Mouse (Mus musculus): Measurements from ENCODE around the gene Jmjd7. TPM values are rescaled to one million over a fixed set of nuclear protein-coding genes. Genes with fewer than 3 reads are reported as not detected.

Jmjd7 gene
- total RNA-seq (2021): 1 to 10 TPM; 7.1 to 9.1 TPM

DNA sequence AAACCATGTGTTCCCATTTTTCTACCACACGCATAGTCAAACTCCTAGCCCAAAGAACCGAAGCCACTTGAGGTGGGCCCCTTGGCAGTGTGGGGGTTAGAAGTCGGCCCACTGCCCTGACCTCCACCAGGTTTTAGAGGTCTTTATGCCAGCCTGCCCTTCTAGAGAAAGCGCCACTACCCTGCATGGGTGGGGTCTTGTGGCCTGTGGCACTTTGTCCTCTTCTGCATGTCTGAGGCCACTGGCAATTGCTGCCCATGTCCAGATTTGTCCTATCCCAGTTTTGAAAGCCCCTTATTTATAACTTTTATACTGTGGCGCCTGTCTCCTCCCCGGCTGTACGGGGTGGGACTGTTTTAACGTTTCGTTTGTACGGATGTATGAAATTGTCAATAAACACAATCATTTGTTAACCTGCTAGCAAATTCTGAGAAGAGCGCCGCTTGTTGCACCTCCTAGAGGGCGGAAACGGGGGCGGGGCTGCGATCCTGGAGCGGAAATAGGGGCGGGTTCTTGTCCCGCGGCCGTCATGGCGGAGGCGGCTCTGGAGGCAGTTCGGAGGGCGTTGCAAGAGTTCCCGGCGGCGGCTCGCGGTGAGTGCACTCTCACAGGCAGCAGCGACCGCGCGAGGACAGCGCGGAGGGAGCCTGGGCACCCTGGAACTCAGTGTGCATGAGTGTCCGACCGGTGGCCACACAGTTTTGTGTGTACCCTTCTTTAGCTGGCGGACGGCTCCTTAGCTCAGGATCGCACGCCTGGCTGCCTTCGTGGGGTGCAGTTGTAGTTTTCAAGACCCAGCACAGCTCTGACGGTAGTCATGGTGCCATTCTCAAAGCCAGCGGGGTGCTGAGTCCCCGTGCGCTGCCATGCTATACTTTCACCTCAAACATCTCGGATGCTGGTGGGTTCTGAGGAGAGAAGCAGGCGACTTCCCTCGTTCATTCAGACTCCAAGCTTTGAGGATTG lies at the start of gene Jmjd7, which contains the start of gene Gm28042:
Jmjd7 (plus strand) TSS at position 500 of the 966 bp plus-strand sequence.
Gm28042 (plus strand) TSS at position 510 of the 966 bp plus-strand sequence.
- DNase-seq (ENCODE audit: low spot score): peak; percentile 81
- intact Hi-C loops (cut with DNase I): no loop called here

DNA sequence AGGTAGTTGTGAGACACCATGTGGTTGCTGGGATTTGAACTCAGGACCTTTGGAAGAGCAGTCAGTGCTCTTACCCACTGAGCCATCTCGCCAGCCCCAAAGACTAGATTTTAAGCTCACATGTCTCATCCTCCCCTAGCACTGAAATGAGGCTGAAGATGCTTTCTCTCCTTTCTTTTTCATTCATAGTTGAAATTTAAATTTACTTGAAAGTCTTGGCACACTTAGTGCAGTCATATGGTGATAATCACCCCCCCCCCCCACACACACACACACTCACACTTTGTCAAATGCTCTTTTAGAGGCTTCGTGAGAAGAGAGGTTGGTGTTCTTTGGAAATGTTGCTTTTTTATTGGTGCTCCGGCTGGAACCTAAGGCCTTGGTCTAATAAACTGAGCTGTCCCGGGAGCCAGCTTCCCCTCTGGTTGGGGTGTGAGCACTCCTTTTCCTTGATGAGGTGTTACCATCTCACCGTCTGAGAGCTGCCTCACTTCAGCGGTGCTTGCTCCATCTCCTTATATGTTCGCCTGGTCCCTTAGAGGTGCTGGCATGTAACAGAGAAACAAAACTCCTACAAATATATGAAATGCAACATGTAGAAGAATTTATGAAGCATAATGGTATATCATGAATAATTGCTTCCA lies 46.8 kb upstream of the Jmjd7 start:
- intact Hi-C loops (cut with DNase I): no loop called here
- DNase-seq (ENCODE audit: low spot score): no peak

DNA sequence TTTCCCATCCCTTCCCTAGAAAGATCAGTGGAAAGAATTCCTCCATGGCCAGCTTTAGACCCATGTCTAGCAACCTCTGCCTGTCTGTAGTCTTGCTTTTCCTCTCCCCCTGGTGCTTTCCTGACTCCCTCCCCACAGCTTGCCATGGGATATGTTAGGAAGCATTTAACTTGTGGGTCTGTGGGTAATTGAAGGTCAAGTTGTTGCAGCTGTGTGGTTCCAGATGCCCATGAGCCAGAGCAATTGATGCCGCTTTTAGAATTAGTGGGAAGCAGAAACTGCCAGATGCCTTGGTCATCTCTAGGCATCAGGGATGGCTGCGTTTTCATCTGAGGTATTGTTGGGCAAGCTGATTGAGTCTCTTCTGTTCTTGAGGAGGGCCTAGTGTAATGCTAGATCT lies 45.7 kb upstream of the Jmjd7 start:
- DNase-seq (ENCODE audit: low spot score): no peak
- intact Hi-C loops (cut with DNase I): no loop called here

DNA sequence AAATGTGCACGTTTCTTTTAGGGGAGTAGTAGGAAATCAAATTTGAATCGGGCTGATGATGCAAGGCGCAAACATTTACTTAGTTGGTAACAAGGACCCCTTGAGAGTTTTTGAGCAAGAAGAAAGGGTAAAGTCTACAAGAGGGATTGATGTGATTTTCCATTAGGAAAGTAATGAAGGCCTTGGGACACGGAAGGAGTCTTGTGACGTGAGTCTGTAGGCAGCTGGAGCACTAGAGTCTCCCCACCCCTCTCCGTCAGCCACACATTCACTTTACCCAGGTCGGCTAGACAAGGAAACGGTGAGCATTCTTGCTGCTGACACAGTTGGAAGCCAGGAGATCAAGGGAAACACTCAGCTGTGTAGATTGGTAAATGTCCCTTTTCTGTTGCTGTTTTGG lies 41.4 kb upstream of the Jmjd7 start:
- intact Hi-C loops (cut with DNase I): no loop called here

DNA sequence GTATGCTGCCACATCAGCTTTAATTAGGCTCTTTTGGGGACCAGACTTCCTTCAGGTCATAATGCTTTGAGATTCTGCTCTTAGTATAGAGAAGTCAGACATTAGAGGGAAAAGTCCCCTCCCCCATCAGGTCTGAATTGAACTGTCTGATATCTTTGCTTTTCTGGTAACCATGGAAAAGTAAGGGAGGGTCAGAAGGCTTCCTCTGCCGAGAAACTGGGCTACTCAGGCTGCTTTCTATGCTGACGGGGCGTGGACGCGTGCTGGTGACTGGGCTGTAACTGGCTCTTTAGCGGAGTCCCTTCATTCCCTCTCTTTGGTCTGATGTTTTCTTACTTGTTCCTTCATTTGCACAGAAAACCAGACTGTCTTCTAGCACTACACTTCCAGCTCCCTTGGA lies 40.9 kb upstream of the Jmjd7 start:
- no peak for DNase-seq (ENCODE audit: low spot score)
- intact Hi-C loops (cut with DNase I): no loop called here

More for the DNA sequence above, 41.4 kb upstream of the Jmjd7 start:
- no peak for DNase-seq (ENCODE audit: low spot score)

GRCm38 (mm10) chr2:119987441-119987840 lies 39.8 kb upstream of the Jmjd7 start:
- DNase-seq (ENCODE audit: low spot score): no peak
- intact Hi-C loops (cut with DNase I): no loop called here

DNA sequence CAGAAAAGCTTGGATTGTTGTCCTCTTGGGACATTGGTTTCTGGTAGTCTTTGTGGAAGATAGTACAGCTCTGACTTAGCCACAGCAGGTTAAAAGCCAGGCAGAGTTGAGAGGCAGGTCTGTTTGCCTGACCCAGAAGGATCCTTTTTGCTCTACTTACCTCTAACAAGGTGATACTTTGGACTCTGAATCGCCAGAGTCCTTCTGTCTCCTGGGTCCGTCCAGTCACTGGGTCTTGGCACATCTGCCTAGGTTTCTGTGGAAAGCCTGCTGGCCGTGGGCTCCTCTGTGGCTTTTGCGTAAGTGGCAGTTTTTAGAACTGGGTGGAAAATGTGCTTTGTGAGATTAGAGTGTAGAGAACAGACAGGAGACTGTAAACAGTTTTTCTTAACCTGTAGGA lies 38.3 kb upstream of the Jmjd7 start:
- intact Hi-C loops (cut with DNase I): no loop called here
- no peak for DNase-seq (ENCODE audit: low spot score)

- no peak for DNase-seq (ENCODE audit: low spot score)
These were observed 36.4 kb upstream of the Jmjd7 start for GRCm38 (mm10) chr2:119990881-119991280.

DNA sequence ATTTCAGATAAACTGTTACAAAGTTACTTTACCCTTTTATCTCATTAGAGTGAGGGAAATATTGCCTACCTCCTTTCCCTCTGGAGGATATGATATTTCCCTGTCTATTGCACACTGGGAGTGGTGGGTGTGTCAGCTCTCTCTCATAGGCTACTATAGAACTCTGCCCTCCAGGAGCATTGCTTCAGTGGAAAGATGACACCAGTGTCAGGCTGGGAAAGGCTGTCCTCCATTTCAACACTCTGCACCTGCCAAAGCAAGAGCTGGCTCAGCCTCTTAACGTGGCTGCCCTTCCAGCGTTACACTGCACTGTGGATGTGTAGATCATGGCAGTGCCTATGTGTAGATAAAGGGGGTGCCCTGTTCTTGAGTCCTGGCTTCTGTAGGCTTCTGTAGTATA lies 34.9 kb upstream of the Jmjd7 start:
- intact Hi-C loops (cut with DNase I): no loop called here
- no peak for DNase-seq (ENCODE audit: low spot score)

More at GRCm38 (mm10) chr2:119990881-119991280, 36.4 kb upstream of the Jmjd7 start:
- intact Hi-C loops (cut with DNase I): no loop called here

- intact Hi-C loops (cut with DNase I): no loop called here
- DNase-seq (ENCODE audit: low spot score): no peak
These were observed 33.8 kb upstream of the Jmjd7 start for GRCm38 (mm10) chr2:119993515-119993914.

GRCm38 (mm10) chr2:119994839-119995238 lies 32.4 kb upstream of the Jmjd7 start:
- DNase-seq (ENCODE audit: low spot score): no peak
- intact Hi-C loops (cut with DNase I): no loop called here

DNA sequence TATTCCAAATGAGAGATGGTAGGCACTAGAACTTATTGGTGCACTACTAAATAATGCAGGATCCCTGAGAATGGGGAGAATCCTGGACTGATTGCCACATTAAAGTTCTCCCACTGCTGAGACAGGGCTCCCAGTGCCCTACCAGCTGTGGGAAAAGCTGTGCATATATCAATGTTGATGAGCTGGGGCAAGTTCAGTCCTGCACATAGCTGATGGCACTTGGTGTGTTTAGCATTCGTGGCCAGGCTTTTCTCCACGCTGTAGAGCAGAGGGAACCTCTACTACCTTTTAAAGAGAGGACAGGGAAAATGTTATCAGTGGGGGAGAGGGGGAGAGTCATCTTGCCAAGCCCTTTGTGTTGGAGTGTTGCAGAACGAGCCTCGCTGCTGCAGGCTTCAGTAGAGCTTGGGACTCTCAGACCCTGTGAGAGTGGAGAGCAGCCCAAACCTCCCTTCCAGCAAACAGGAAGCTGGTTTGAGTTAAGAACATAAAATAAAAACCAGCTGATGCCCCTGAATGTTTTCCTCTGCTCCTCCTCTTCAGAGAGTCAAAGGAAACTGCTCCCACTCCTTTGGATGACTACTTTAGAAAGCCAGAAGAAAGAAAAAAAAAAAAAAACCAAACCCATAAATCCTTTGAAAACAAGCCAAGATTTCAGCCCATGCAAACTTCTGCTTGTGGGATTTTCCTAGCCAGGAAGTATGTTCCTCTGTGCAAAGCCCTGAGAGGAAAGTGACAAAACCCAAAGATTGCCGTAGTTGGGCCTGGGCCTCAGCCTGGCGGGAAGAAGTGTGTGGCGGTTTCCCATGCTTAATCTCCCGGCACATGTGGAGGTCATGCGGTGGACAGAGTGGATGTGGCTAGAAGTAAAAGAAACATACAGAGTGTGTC lies 31.6 kb upstream of the Jmjd7 start:
- intact Hi-C loops (cut with DNase I): no loop called here
- peak; percentile 13 for DNase-seq (ENCODE audit: low spot score)

DNA sequence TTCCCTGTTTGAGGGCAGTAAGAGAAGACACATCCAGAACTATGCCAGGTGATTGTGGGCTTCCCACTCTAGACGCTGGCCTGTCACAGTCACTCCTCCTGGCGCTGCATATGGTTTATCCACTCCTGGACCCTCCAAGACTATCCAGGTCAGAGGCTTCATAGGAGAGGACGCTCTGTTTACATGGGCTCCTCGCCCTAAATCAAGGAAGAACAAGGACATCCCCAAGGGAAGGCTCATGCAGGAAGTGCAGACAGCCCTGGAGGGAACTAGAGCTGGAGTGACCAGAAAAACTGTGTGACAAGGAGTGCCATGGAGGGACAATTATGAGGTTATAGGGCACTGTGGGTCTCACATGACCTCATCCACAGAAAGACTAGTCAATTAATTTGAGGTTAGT lies 29.9 kb upstream of the Jmjd7 start:
- intact Hi-C loops (cut with DNase I): no loop called here
- DNase-seq (ENCODE audit: low spot score): no peak

DNA sequence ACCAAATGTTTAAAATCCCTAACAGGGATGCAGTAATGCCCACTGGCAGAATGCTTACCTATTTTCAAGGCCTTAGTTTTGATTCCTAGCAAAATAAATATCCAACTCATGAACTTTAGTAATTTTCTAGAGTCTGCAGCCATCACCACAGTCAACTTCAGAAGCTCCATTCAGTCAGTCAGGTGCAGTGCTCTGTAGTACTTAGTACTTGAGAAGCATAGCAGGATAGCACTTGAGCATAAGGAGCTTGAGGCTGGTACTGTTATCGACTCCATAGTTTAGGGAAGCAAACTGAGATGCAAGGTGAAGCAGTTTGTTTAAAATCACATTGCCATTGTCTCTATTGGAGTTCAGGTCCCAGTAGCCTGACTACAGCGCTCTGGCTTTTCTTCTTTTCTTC lies 27.6 kb upstream of the Jmjd7 start:
- DNase-seq (ENCODE audit: low spot score): no peak
- intact Hi-C loops (cut with DNase I): no loop called here

DNA sequence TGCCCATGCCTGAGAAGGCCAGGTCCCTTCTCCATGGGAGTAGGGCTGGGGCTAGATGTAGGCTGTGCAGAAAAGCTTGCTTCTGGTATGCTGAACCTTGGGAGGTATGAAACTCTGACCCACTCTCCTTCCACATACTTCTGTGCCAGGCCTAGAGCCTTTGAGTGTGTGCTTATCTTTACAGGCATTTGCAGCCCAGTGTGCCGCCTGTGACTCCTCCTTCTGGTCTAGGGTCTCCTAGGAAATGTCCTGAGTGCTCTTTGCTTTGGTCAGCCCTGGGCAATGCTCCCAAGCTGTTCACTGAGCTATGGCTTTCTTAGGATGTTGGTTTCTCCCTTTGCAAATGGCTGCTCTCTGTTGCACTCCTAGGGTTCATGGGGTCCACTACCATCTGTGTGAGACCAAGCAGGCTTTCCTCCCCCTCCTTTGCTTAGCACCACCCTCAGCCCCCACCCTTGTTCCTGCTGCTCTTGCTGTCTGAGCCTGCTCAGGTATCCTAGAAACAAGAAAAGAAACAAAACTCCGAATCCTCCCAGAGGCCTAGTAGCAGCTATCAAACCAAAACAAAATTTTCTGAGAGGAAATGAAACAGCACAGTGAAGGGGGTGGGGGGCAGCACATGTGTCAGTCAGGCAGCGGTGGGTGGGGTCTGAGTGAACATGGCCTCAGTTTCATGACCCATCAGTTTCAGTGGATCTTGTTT lies 26.2 kb upstream of the Jmjd7 start:
- no peak for DNase-seq (ENCODE audit: low spot score)
- intact Hi-C loops (cut with DNase I): no loop called here

DNA sequence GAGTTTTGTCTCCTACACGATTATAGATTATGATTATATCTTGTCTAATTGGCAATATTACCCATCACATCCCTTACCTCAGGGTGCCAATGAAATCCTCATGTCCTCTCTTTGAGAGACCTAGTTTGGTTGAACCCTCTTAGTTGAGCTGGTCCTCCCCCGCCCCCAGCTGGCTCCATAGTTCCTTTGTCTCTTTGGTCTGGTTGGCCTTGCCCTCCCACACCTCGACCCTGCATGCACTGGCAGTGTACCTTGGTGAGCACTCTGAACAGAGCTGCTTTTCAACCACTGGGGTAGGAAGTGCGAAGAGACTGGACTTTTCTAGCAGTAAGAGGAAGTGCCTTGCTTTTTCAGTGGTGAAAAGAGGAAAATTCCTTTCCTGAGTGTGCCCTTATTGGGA lies 25.3 kb upstream of the Jmjd7 start:
- intact Hi-C loops (cut with DNase I): no loop called here
- no peak for DNase-seq (ENCODE audit: low spot score)

DNA sequence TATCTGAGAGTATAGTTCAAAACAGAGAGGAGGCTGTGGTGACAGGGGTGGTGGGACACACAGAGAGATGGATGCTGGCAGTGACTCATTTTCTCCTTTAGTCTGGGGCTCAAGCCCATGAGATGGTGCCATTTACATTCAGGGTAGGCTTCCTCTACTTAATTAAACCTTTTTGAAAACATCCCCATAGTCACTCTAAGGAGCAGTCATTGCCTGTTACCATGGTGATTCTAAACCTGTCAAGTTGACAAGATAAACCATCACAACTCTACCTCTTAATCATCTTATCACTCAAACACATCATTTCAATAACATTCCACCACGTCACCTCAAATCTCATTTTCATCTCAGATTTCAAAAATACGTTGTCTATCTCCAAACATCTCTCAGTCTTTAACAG lies 23.3 kb upstream of the Jmjd7 start:
- DNase-seq (ENCODE audit: low spot score): no peak
- intact Hi-C loops (cut with DNase I): no loop called here

- no peak for DNase-seq (ENCODE audit: low spot score)
- intact Hi-C loops (cut with DNase I): no loop called here
These were observed 20.6 kb upstream of the Jmjd7 start for GRCm38 (mm10) chr2:120006696-120007095.

GRCm38 (mm10) chr2:120007680-120008210 lies 19.5 kb upstream of the Jmjd7 start:
- intact Hi-C loops (cut with DNase I): no loop called here
- no peak for DNase-seq (ENCODE audit: low spot score)
